Mouse (Mus musculus): ENCODE measurements around the gene Ap4e1.
A peak's percentile ranks its signal among the peaks of the same experiment; 100 is the strongest.

The Ap4e1 gene

GRCm38 (mm10) chr2:127077611-127078010 lies 69.1 kb downstream of the Ap4e1 start:
- DNase-seq: peak; percentile 59

GRCm38 (mm10) chr2:127079066-127079465 lies 70.5 kb downstream of the Ap4e1 start:
- peak; percentile 86 for DNase-seq

- peak; percentile 93 for DNase-seq
Observed at GRCm38 (mm10) chr2:127079881-127080590, 71.5 kb downstream of the Ap4e1 start.

- DNase-seq: peak; percentile 53
Observed at GRCm38 (mm10) chr2:127080591-127081218, 72.2 kb downstream of the Ap4e1 start.

GRCm38 (mm10) chr2:127086235-127086634 lies 77.7 kb downstream of the Ap4e1 start:
- DNase-seq: peak; percentile 77

GRCm38 (mm10) chr2:127090151-127090550 lies 81.6 kb downstream of the Ap4e1 start:
- peak; percentile 61 for DNase-seq

- DNase-seq: peak; percentile 78
Observed at GRCm38 (mm10) chr2:127092000-127092399, 83.5 kb downstream of the Ap4e1 start.

GRCm38 (mm10) chr2:127108986-127109385 lies 100.5 kb downstream of the Ap4e1 start:
- no peak for DNase-seq
